Comparison of ENCODE assay signal across 8 mouse cellular contexts in the genomic region with DNA sequence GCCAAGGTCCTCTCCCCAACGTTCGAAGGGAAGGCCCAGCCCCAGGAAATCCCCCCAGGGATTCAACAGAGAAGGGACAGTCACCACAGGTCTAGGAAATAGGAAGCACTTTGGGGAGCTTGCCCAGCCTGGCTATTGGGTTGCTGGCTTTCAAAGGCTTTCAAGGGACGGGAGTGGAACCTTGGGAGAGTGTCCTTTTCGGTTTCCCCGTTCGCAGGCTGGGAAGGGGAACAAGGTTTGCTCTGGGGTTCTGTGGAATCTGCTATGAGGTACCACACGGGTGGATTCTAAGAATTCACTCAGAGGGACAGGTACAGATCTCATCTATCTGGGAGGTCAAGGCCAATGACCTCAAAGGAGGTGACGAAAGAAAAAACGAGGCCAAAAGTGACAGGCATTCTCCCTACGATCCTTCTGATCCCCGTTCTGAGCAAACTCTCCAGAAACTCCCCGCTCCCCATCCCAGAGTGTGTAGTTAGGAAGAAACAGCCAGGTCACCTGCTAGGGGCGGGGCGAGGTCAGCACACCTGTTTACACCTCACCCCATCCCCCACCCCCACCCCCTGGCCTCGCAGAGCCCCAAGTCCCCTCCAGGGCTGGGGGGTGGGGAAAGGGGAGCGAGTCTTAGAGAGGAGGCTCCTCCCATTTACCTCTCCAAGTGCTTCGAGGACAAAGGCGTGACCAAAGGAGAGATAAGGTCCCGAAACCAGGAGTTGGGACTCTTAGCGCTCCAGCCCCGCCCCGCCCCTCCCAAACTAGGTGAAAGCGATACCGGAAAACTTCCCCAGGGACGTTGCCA. TPM values are rescaled to one million over a fixed set of nuclear protein-coding genes. Genes with fewer than 3 reads are reported as not detected.
A peak's percentile ranks its signal among the peaks of the same experiment; 100 is the strongest.
DNase-seq lines count a peak whose midpoint lies in the region; ATAC-seq lines count a peak whose summit lies in the region.

No protein-coding gene starts in this region.

- WGBS in heart, embryonic 16.5 days = 13% methylated on average over 25 of the region's 25 CpGs
- WGBS in limb, embryonic 11.5 days = 3% methylated on average over 25 of the region's 25 CpGs
- WGBS in midbrain, embryonic 15.5 days = 5% methylated on average over 25 of the region's 25 CpGs

- H3K4me2 ChIP-seq in heart, embryonic 16.5 days (ENCODE audit: low read depth, low read length) = peak overlapping the region; percentile 85
- H3K4me2 ChIP-seq in limb, embryonic 11.5 days (ENCODE audit: low read depth, severe bottlenecking) = peak overlapping the region; percentile 74
- H3K4me2 ChIP-seq in midbrain, embryonic 15.5 days = peak overlapping the region; percentile 83

- no peaks in the 10 kb centered on the region for H3K27me3 ChIP-seq in heart, embryonic 16.5 days (ENCODE audit: control insufficient read depth, insufficient read depth, low read length)
- H3K27me3 ChIP-seq in limb, embryonic 11.5 days (ENCODE audit: control insufficient read depth, insufficient read depth, low read length) = no peaks in the 10 kb centered on the region
- H3K27me3 ChIP-seq in midbrain, embryonic 15.5 days (replicated peaks) = no peaks in the 10 kb centered on the region

- H3K27ac ChIP-seq in heart, embryonic 16.5 days (ENCODE audit: low read length) = peak overlapping the region; percentile 56
- H3K27ac ChIP-seq in limb, embryonic 11.5 days (replicated peaks; ENCODE audit: low read depth, low read length) = no peak overlapping the region
- no peak overlapping the region for H3K27ac ChIP-seq in midbrain, embryonic 15.5 days

- DNase-seq in 3T3-L1 (ENCODE audit: low read depth, low spot score) (peak; percentile 31), ZHBTc4 (ENCODE audit: low read depth, low spot score) (peak; percentile 88)
- peak; percentile 35 for DNase-seq in limb, embryonic 11.5 days (ENCODE audit: low spot score)
- no peak for DNase-seq in cerebellum, postnatal 25 days
- DNase-seq in thymus, postnatal 0 days (ENCODE audit: low spot score) = no peak

- H3K9ac ChIP-seq in heart, embryonic 16.5 days (ENCODE audit: low read length) = peak overlapping the region; percentile 87
- no peak overlapping the region for H3K9ac ChIP-seq in limb, embryonic 11.5 days (ENCODE audit: low read length)
- H3K9ac ChIP-seq in midbrain, embryonic 15.5 days = peak overlapping the region; percentile 97

- H3K9me3 ChIP-seq in heart, embryonic 16.5 days (replicated peaks; ENCODE audit: control insufficient read depth, low read length) = no peaks in the 10 kb centered on the region
- H3K9me3 ChIP-seq in limb, embryonic 11.5 days (ENCODE audit: control insufficient read depth, low read length) = no peaks in the 10 kb centered on the region
- H3K9me3 ChIP-seq in midbrain, embryonic 15.5 days = no peaks in the 10 kb centered on the region

- no peak for ATAC-seq in heart, embryonic 16.5 days (replicated peaks; ENCODE audit: extremely low read depth, insufficient read depth, low FRiP score)
- ATAC-seq in limb, embryonic 11.5 days (ENCODE audit: insufficient number of reproducible peaks, low FRiP score, low TSS enrichment, low read depth) = no peak
- no peak for ATAC-seq in midbrain, embryonic 15.5 days (replicated peaks)
- no peak for ATAC-seq in erythroid progenitor cell, adult 5-6 weeks (replicated peaks; ENCODE audit: low FRiP score, poor library complexity, severe bottlenecking)

- peak overlapping the region; percentile 71 for H3K4me3 ChIP-seq in heart, embryonic 16.5 days (ENCODE audit: low read length)
- H3K4me3 ChIP-seq in limb, embryonic 11.5 days (ENCODE audit: low read depth, low read length) = peak overlapping the region; percentile 71
- H3K4me3 ChIP-seq in midbrain, embryonic 15.5 days = peak overlapping the region; percentile 95

- no peaks in the 10 kb centered on the region for H3K36me3 ChIP-seq in heart, embryonic 16.5 days (ENCODE audit: control insufficient read depth, insufficient read depth)
- no peaks in the 10 kb centered on the region for H3K36me3 ChIP-seq in limb, embryonic 11.5 days (ENCODE audit: control insufficient read depth, insufficient read depth, low read length)
- H3K36me3 ChIP-seq in midbrain, embryonic 15.5 days (replicated peaks) = 0 out of 2 replicates have a peak, but pooled peaks cover 6% of the 10 kb centered on the region

- peaks cover 51% of the 10 kb centered on the region for H3K4me1 ChIP-seq in heart, embryonic 16.5 days (ENCODE audit: control insufficient read depth, insufficient read depth, low read length)
- H3K4me1 ChIP-seq in limb, embryonic 11.5 days (ENCODE audit: control insufficient read depth, insufficient read depth, low read length) = peaks cover 22% of the 10 kb centered on the region
- H3K4me1 ChIP-seq in midbrain, embryonic 15.5 days = peaks cover 38% of the 10 kb centered on the region

RNA-seq across cellular contexts. Expression of gene Nectin2, which starts 2.7 kb away (rescaled TPM):
- polyA plus RNA-seq in heart, embryonic 16.5 days (2015; fragmentation: Nextera tagmentation; extraction: Ambion mirVana) = 63.5 and 76.8 TPM in 2 replicates
- polyA plus RNA-seq in limb, embryonic 11.5 days (2014; fragmentation: Nextera tagmentation; extraction: Ambion mirVana) = 59.3 and 63.2 TPM in 2 replicates
- polyA plus RNA-seq in midbrain, embryonic 15.5 days (2015; fragmentation: Nextera tagmentation; extraction: Ambion mirVana) = 56.3 and 60.8 TPM in 2 replicates
- total RNA-seq in erythroid progenitor cell, adult 5-6 weeks (2015; ENCODE audit: low replicate concordance) = not detected in 2 replicates
- total RNA-seq in erythroid progenitor cell, adult 5-6 weeks (2017; ENCODE audit: low replicate concordance) = 0.64 TPM in 1 of 2 replicates, not detected in the other
- 7.0 and 7.1 TPM in 2 replicates for polyA plus RNA-seq in thymus, postnatal 0 days (2015; fragmentation: Nextera tagmentation; extraction: Ambion mirVana)

RNA-seq across cellular contexts. Expression of gene Bcam, which starts 23.2 kb away (rescaled TPM):
- 413 and 444 TPM in 2 replicates for polyA plus RNA-seq in heart, embryonic 16.5 days (2015; fragmentation: Nextera tagmentation; extraction: Ambion mirVana)
- polyA plus RNA-seq in limb, embryonic 11.5 days (2014; fragmentation: Nextera tagmentation; extraction: Ambion mirVana) = 43.0 and 44.1 TPM in 2 replicates
- polyA plus RNA-seq in midbrain, embryonic 15.5 days (2015; fragmentation: Nextera tagmentation; extraction: Ambion mirVana) = 12.4 and 13.8 TPM in 2 replicates
- not detected in 2 replicates for total RNA-seq in erythroid progenitor cell, adult 5-6 weeks (2015; ENCODE audit: low replicate concordance)
- not detected in 2 replicates for total RNA-seq in erythroid progenitor cell, adult 5-6 weeks (2017; ENCODE audit: low replicate concordance)
- polyA plus RNA-seq in thymus, postnatal 0 days (2015; fragmentation: Nextera tagmentation; extraction: Ambion mirVana) = 29.7 and 30.9 TPM in 2 replicates

RNA-seq across cellular contexts. Expression of gene Tomm40, which starts 32.4 kb away (rescaled TPM):
- polyA plus RNA-seq in heart, embryonic 16.5 days (2015; fragmentation: Nextera tagmentation; extraction: Ambion mirVana) = 146 and 158 TPM in 2 replicates
- polyA plus RNA-seq in limb, embryonic 11.5 days (2014; fragmentation: Nextera tagmentation; extraction: Ambion mirVana) = 154 and 163 TPM in 2 replicates
- 139 and 156 TPM in 2 replicates for polyA plus RNA-seq in midbrain, embryonic 15.5 days (2015; fragmentation: Nextera tagmentation; extraction: Ambion mirVana)
- total RNA-seq in erythroid progenitor cell, adult 5-6 weeks (2015; ENCODE audit: low replicate concordance) = 14.7 and 16.9 TPM in 2 replicates
- total RNA-seq in erythroid progenitor cell, adult 5-6 weeks (2017; ENCODE audit: low replicate concordance) = 8.9 and 10.4 TPM in 2 replicates
- polyA plus RNA-seq in thymus, postnatal 0 days (2015; fragmentation: Nextera tagmentation; extraction: Ambion mirVana) = 132 and 140 TPM in 2 replicates

RNA-seq across cellular contexts. Expression of gene Apoe, which starts 48.6 kb away (rescaled TPM):
- polyA plus RNA-seq in heart, embryonic 16.5 days (2015; fragmentation: Nextera tagmentation; extraction: Ambion mirVana) = 588 and 662 TPM in 2 replicates
- polyA plus RNA-seq in limb, embryonic 11.5 days (2014; fragmentation: Nextera tagmentation; extraction: Ambion mirVana) = 83.0 and 83.4 TPM in 2 replicates
- polyA plus RNA-seq in midbrain, embryonic 15.5 days (2015; fragmentation: Nextera tagmentation; extraction: Ambion mirVana) = 385 and 514 TPM in 2 replicates
- total RNA-seq in erythroid progenitor cell, adult 5-6 weeks (2015; ENCODE audit: low replicate concordance) = 49.9 and 66.0 TPM in 2 replicates
- total RNA-seq in erythroid progenitor cell, adult 5-6 weeks (2017; ENCODE audit: low replicate concordance) = 260 and 282 TPM in 2 replicates
- polyA plus RNA-seq in thymus, postnatal 0 days (2015; fragmentation: Nextera tagmentation; extraction: Ambion mirVana) = 624 and 627 TPM in 2 replicates

RNA-seq across cellular contexts. Expression of gene Cblc, which starts 49.0 kb away (rescaled TPM):
- 1.2 and 2.0 TPM in 2 replicates for polyA plus RNA-seq in heart, embryonic 16.5 days (2015; fragmentation: Nextera tagmentation; extraction: Ambion mirVana)
- polyA plus RNA-seq in limb, embryonic 11.5 days (2014; fragmentation: Nextera tagmentation; extraction: Ambion mirVana) = 0.75 and 1.3 TPM in 2 replicates
- 0.40 and 0.57 TPM in 2 replicates for polyA plus RNA-seq in midbrain, embryonic 15.5 days (2015; fragmentation: Nextera tagmentation; extraction: Ambion mirVana)
- total RNA-seq in erythroid progenitor cell, adult 5-6 weeks (2015; ENCODE audit: low replicate concordance) = not detected in 2 replicates
- total RNA-seq in erythroid progenitor cell, adult 5-6 weeks (2017; ENCODE audit: low replicate concordance) = not detected in 2 replicates
- 2.6 and 4.2 TPM in 2 replicates for polyA plus RNA-seq in thymus, postnatal 0 days (2015; fragmentation: Nextera tagmentation; extraction: Ambion mirVana)

Comparison
In these comparisons a context has a peak if more than half of its experiments do, and no peak if none do; other contexts are left out.
1. DNase-seq: peak in 3T3-L1 (single experiment), ZHBTc4 (single experiment) and limb, embryonic 11.5 days (single experiment); none in cerebellum, postnatal 25 days (0 of 2) and thymus, postnatal 0 days (single experiment).
2. Peak in every context shown above with its lines, with median percentiles within 50 percentile points of each other: H3K4me2 ChIP-seq and H3K4me3 ChIP-seq.